Mouse (Mus musculus): ENCODE measurements around the gene Cym. TPM values are rescaled to one million over a fixed set of nuclear protein-coding genes. Genes with fewer than 3 reads are reported as not detected.

The Cym gene
- polyA plus RNA-seq, 1 experiment from 2014 or later, result 0.17 TPM

GRCm38 (mm10) chr3:107252035-107252434 is 30.5 kb upstream of the Cym start:
- H3K9me3 ChIP-seq (replicated peaks; ENCODE audit: control insufficient read depth, low read length), result no peaks in the 10 kb centered on the region
- no peaks in the 10 kb centered on the region for H3K4me1 ChIP-seq (ENCODE audit: control insufficient read depth, insufficient read depth, low read length)
- 58% methylated on average over 4 of the region's 4 CpGs for WGBS (ENCODE audit: insufficient replicate concordance)
- H3K27me3 ChIP-seq (ENCODE audit: control insufficient read depth, insufficient read depth, low read length), result no peaks in the 10 kb centered on the region
- ATAC-seq (replicated peaks; ENCODE audit: insufficient number of reproducible peaks, low FRiP score, low TSS enrichment), result no peak
- H3K4me2 ChIP-seq, result no peak overlapping the region
- H3K27ac ChIP-seq (ENCODE audit: low read depth, low read length), result no peak overlapping the region
- no peaks in the 10 kb centered on the region for H3K36me3 ChIP-seq (ENCODE audit: control insufficient read depth, insufficient read depth, low read length)
- H3K4me3 ChIP-seq (ENCODE audit: low read depth, low read length), result no peak overlapping the region
- H3K9ac ChIP-seq (ENCODE audit: low read depth, low read length), result no peak overlapping the region

GRCm38 (mm10) chr3:107250320-107250719 is 28.8 kb upstream of the Cym start:
- Histone ChIP-seq H3K4me1 (ENCODE audit: control insufficient read depth, insufficient read depth, low read length) (no peaks in the 10 kb centered on the region), H3K4me2 (no peak overlapping the region), H3K4me3 (ENCODE audit: low read depth, low read length) (no peak overlapping the region), H3K9ac (ENCODE audit: low read depth, low read length) (no peak overlapping the region), H3K9me3 (replicated peaks; ENCODE audit: control insufficient read depth, low read length) (no peaks in the 10 kb centered on the region), H3K27me3 (ENCODE audit: control insufficient read depth, insufficient read depth, low read length) (no peaks in the 10 kb centered on the region), H3K27ac (ENCODE audit: low read depth, low read length) (no peak overlapping the region), H3K36me3 (ENCODE audit: control insufficient read depth, insufficient read depth, low read length) (no peaks in the 10 kb centered on the region)
- no peak for ATAC-seq (replicated peaks; ENCODE audit: insufficient number of reproducible peaks, low FRiP score, low TSS enrichment)
- 26% methylated on average over 2 of the region's 2 CpGs for WGBS (ENCODE audit: insufficient replicate concordance)

GRCm38 (mm10) chr3:107249042-107249441 is 27.5 kb upstream of the Cym start:
- H3K4me1 ChIP-seq (ENCODE audit: control insufficient read depth, insufficient read depth, low read length), result no peaks in the 10 kb centered on the region
- no peak overlapping the region for H3K27ac ChIP-seq (ENCODE audit: low read depth, low read length)
- no peak overlapping the region for H3K4me3 ChIP-seq (ENCODE audit: low read depth, low read length)
- H3K27me3 ChIP-seq (ENCODE audit: control insufficient read depth, insufficient read depth, low read length), result no peaks in the 10 kb centered on the region
- H3K9me3 ChIP-seq (replicated peaks; ENCODE audit: control insufficient read depth, low read length), result no peaks in the 10 kb centered on the region
- H3K9ac ChIP-seq (ENCODE audit: low read depth, low read length), result no peak overlapping the region
- no peak overlapping the region for H3K4me2 ChIP-seq
- 43% methylated on average over 3 of the region's 3 CpGs for WGBS (ENCODE audit: insufficient replicate concordance)
- no peak for ATAC-seq (replicated peaks; ENCODE audit: insufficient number of reproducible peaks, low FRiP score, low TSS enrichment)
- H3K36me3 ChIP-seq (ENCODE audit: control insufficient read depth, insufficient read depth, low read length), result no peaks in the 10 kb centered on the region

- Histone ChIP-seq H3K9me3 (replicated peaks; ENCODE audit: control insufficient read depth, low read length) (no peaks in the 10 kb centered on the region), H3K27me3 (ENCODE audit: control insufficient read depth, insufficient read depth, low read length) (no peaks in the 10 kb centered on the region), H3K4me1 (ENCODE audit: control insufficient read depth, insufficient read depth, low read length) (no peaks in the 10 kb centered on the region), H3K27ac (ENCODE audit: low read depth, low read length) (no peak overlapping the region), H3K4me2 (no peak overlapping the region), H3K4me3 (ENCODE audit: low read depth, low read length) (no peak overlapping the region), H3K9ac (ENCODE audit: low read depth, low read length) (no peak overlapping the region), H3K36me3 (ENCODE audit: control insufficient read depth, insufficient read depth, low read length) (no peaks in the 10 kb centered on the region)
- no peak for ATAC-seq (replicated peaks; ENCODE audit: insufficient number of reproducible peaks, low FRiP score, low TSS enrichment)
- WGBS (ENCODE audit: insufficient replicate concordance), result 83% methylated on average over 6 of the region's 6 CpGs
Observed at GRCm38 (mm10) chr3:107246876-107247275, 25.3 kb upstream of the Cym start.

GRCm38 (mm10) chr3:107241389-107242094 is 20.0 kb upstream of the Cym start:
- Histone ChIP-seq H3K27ac (ENCODE audit: low read depth, low read length) (no peak overlapping the region), H3K4me3 (ENCODE audit: low read depth, low read length) (no peak overlapping the region), H3K27me3 (ENCODE audit: control insufficient read depth, insufficient read depth, low read length) (no peaks in the 10 kb centered on the region), H3K9me3 (replicated peaks; ENCODE audit: control insufficient read depth, low read length) (no peaks in the 10 kb centered on the region), H3K4me1 (ENCODE audit: control insufficient read depth, insufficient read depth, low read length) (no peaks in the 10 kb centered on the region), H3K36me3 (ENCODE audit: control insufficient read depth, insufficient read depth, low read length) (no peaks in the 10 kb centered on the region), H3K4me2 (no peak overlapping the region), H3K9ac (ENCODE audit: low read depth, low read length) (no peak overlapping the region)
- 50% methylated on average over 14 of the region's 14 CpGs for WGBS (ENCODE audit: insufficient replicate concordance)
- no peak for ATAC-seq (replicated peaks; ENCODE audit: insufficient number of reproducible peaks, low FRiP score, low TSS enrichment)

- WGBS (ENCODE audit: insufficient replicate concordance), result 76% methylated on average over 9 of the region's 9 CpGs
- Histone ChIP-seq H3K4me1 (ENCODE audit: control insufficient read depth, insufficient read depth, low read length) (no peaks in the 10 kb centered on the region), H3K27ac (ENCODE audit: low read depth, low read length) (no peak within 1 kb of the TSS), H3K4me3 (ENCODE audit: low read depth, low read length) (no peak within 1 kb of the TSS), H3K9ac (ENCODE audit: low read depth, low read length) (no peak within 1 kb of the TSS), H3K27me3 (ENCODE audit: control insufficient read depth, insufficient read depth, low read length) (no peaks in the 10 kb centered on the region), H3K9me3 (replicated peaks; ENCODE audit: control insufficient read depth, low read length) (no peaks in the 10 kb centered on the region), H3K4me2 (no peak within 1 kb of the TSS), H3K36me3 (ENCODE audit: control insufficient read depth, insufficient read depth, low read length) (no peaks in the 10 kb centered on the region)
- ATAC-seq (replicated peaks; ENCODE audit: insufficient number of reproducible peaks, low FRiP score, low TSS enrichment), result no peak
Observed at GRCm38 (mm10) chr3:107239607-107240006, 18.1 kb upstream of the Cym start, which contains the start of gene Prok1. TSS of gene Prok1 (minus strand) at chr3:107239707.

- no peaks in the 10 kb centered on the region for H3K9me3 ChIP-seq (replicated peaks; ENCODE audit: control insufficient read depth, low read length)
- WGBS (ENCODE audit: insufficient replicate concordance), result 83% methylated on average over 8 of the region's 8 CpGs
- no peaks in the 10 kb centered on the region for H3K27me3 ChIP-seq (ENCODE audit: control insufficient read depth, insufficient read depth, low read length)
- H3K36me3 ChIP-seq (ENCODE audit: control insufficient read depth, insufficient read depth, low read length), result no peaks in the 10 kb centered on the region
- no peak overlapping the region for H3K27ac ChIP-seq (ENCODE audit: low read depth, low read length)
- no peak overlapping the region for H3K4me3 ChIP-seq (ENCODE audit: low read depth, low read length)
- no peak overlapping the region for H3K4me2 ChIP-seq
- H3K4me1 ChIP-seq (ENCODE audit: control insufficient read depth, insufficient read depth, low read length), result no peaks in the 10 kb centered on the region
- no peak overlapping the region for H3K9ac ChIP-seq (ENCODE audit: low read depth, low read length)
- no peak for ATAC-seq (replicated peaks; ENCODE audit: insufficient number of reproducible peaks, low FRiP score, low TSS enrichment)
Observed at GRCm38 (mm10) chr3:107238471-107238980, 17.0 kb upstream of the Cym start.

GRCm38 (mm10) chr3:107238051-107238450 is 16.5 kb upstream of the Cym start:
- Histone ChIP-seq H3K4me1 (ENCODE audit: control insufficient read depth, insufficient read depth, low read length) (no peaks in the 10 kb centered on the region), H3K9ac (ENCODE audit: low read depth, low read length) (no peak overlapping the region), H3K27me3 (ENCODE audit: control insufficient read depth, insufficient read depth, low read length) (0 out of 2 replicates have a peak, but pooled peaks cover 1% of the 10 kb centered on the region), H3K4me2 (no peak overlapping the region), H3K4me3 (ENCODE audit: low read depth, low read length) (no peak overlapping the region), H3K9me3 (replicated peaks; ENCODE audit: control insufficient read depth, low read length) (no peaks in the 10 kb centered on the region), H3K36me3 (ENCODE audit: control insufficient read depth, insufficient read depth, low read length) (no peaks in the 10 kb centered on the region), H3K27ac (ENCODE audit: low read depth, low read length) (no peak overlapping the region)
- WGBS (ENCODE audit: insufficient replicate concordance), result 45% methylated on average over 2 of the region's 2 CpGs
- no peak for ATAC-seq (replicated peaks; ENCODE audit: insufficient number of reproducible peaks, low FRiP score, low TSS enrichment)

GRCm38 (mm10) chr3:107233945-107234344 is 12.4 kb upstream of the Cym start:
- H3K9ac ChIP-seq (ENCODE audit: low read depth, low read length), result no peak overlapping the region
- no peak for ATAC-seq (replicated peaks; ENCODE audit: insufficient number of reproducible peaks, low FRiP score, low TSS enrichment)
- 26% methylated on average over 2 of the region's 2 CpGs for WGBS (ENCODE audit: insufficient replicate concordance)

More at GRCm38 (mm10) chr3:107233945-107234344, 12.4 kb upstream of the Cym start:
- H3K36me3 ChIP-seq (ENCODE audit: control insufficient read depth, insufficient read depth, low read length), result no peaks in the 10 kb centered on the region
- H3K4me1 ChIP-seq (ENCODE audit: control insufficient read depth, insufficient read depth, low read length), result no peaks in the 10 kb centered on the region
- H3K9me3 ChIP-seq (replicated peaks; ENCODE audit: control insufficient read depth, low read length), result no peaks in the 10 kb centered on the region
- no peak overlapping the region for H3K4me3 ChIP-seq (ENCODE audit: low read depth, low read length)
- no peak overlapping the region for H3K27ac ChIP-seq (ENCODE audit: low read depth, low read length)
- 0 out of 2 replicates have a peak, but pooled peaks cover 6% of the 10 kb centered on the region for H3K27me3 ChIP-seq (ENCODE audit: control insufficient read depth, insufficient read depth, low read length)
- no peak overlapping the region for H3K4me2 ChIP-seq
